Mouse (Mus musculus) heart, adult 8-10 months (tissue): ENCODE results near the gene Gm6268. TPM values are rescaled to one million over a fixed set of nuclear protein-coding genes. Genes with fewer than 3 reads are reported as not detected.

Experiments
- DNase-seq: peaks from one replicate; pipeline ENCODE4 v3.0.0; 2022; ENCODE audit warnings: low spot score
- microRNA-seq: library from miRNA; unstranded; fragments of <30 nt; microRNA quantifications from one replicate; pipeline ENCODE4 v1.2.0, GENCODE M21; 2022
- total RNA-seq, 4 experiments: library from RNA; stranded (reverse); gene quantifications; 2 replicates each; pipeline ENCODE4 v1.2.4; 2022

Gene Gm6268
- total RNA-seq, result not detected

GRCm38 (mm10) chrX:36400980-36401379 lies at the start of gene Gm6268:
TSS of gene Gm6268 (plus strand) at chrX:36401280.
- no peak for DNase-seq

DNA sequence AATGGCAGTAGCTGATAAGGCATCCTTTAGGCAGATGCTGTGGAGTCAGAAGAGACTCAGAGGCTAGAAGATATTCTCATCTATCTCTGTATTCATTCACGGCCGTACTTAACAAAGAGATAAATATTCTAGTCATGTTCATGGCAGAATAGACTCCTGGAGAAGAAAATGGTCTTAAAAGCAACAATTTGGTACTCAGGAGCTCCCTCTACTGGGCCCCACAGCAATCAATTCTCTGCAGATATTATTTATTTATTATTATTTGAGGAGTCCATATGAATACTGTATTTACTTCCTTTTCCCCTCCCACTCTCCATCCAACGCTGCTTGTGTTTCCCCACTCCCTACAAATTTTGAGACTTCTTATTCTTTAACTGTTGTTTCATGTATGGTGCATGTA lies 48.6 kb upstream of the Gm6268 start:
- no peak for DNase-seq

- DNase-seq, result no peak
These were observed 15.7 kb upstream of the Gm6268 start for GRCm38 (mm10) chrX:36385340-36385739.

- DNase-seq, result no peak
These were observed 11.1 kb upstream of the Gm6268 start for GRCm38 (mm10) chrX:36389971-36390370.

GRCm38 (mm10) chrX:36390503-36390902 lies 10.6 kb upstream of the Gm6268 start:
- DNase-seq, result no peak

DNA sequence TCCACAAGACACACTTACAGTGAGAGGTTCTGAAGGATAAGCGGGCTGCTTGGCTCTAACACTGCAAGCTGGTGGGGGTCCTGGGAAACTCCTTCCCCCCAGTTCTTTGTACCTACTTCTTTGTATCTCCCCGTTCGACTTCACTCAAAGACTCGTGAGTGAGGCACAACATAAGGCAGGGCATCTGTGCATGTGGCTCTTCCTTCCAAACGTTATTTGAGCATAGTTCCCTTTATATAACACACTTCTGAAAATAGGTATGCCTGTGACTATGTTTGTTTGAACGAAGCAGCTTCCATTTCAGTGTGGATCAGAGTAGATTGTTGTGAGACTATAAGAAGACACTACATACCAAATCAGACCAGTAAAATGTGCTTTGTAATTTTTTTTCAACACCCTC lies 8.4 kb upstream of the Gm6268 start:
- DNase-seq, result no peak

GRCm38 (mm10) chrX:36393279-36393678 lies 7.8 kb upstream of the Gm6268 start:
- no peak for DNase-seq

DNA sequence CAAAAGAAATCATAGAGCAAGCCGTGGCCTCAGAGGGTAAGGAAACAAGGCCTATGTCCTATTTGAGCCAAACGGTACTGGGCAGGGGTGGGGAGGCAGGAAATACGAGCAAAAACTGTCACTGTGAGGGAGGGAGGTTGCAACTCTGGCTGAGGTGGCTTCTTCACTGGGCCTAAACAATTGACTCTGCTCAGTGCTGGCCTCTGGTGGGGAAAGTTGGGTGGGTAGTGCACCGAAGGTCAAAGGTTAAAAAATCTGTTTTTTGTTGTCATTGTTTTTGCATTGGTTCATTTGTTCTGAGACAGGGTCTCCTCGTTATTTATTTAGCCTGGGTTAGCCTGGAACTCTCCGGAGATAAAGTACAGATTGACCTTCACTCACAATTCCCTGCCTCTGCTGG lies 1.2 kb downstream of the Gm6268 start:
- no peak for DNase-seq

- no peak for DNase-seq
These were observed 18.1 kb downstream of the Gm6268 start for GRCm38 (mm10) chrX:36419153-36419552.

DNA sequence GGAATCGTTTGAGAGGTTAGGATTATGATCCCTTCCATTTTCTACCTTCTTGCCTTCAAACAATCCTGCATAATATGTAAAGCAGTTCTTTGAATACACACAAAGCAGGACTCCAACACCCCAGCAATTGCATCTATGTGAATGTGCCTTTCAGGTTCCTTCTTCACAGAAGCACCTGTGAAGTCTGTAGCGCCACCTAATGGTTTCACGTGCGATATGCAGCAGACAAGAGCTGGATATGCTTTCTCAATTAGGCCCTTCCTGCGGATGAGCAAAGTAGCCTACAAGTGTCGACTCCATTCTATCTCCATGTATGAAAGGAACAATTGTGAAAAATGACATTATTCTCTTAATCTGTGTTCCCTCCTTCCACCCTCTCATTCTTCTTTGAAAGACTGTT lies 33.9 kb downstream of the Gm6268 start:
- DNase-seq, result no peak

DNA sequence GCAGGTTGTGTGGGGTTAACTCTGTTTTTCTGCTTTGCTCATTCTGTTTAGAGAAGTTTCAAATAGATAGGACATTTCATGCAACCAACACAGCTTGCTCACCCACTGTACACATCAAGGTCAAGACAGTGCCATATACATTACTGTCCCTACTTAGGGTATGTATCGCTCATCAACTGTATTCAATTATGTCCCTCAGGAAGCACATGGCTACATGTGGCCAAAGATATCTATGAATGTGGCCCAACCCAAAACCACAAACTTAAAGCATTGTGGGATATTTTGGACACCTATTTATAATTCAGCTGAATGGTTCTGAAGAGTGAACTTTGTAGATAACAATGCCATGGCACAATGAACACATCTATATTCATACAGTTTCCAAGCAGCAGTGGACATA lies 36.9 kb downstream of the Gm6268 start:
- no peak for DNase-seq

Small RNAs within 50 kb of the gene (microRNA-seq; reads per million reads assigned to microRNA genes)
- not detected for gene Gm44485

Other genes with a start within 250 kb of the Gm6268 start
- under 1 TPM in 2 of 4 experiments, not detected in 2; 0.11 to 0.19 TPM for gene Zcchc12, start 205.4 kb upstream of the Gm6268 start, total RNA-seq
- 1 to 10 TPM in 2 of 4 experiments, under 1 TPM in 2; 0.66 to 1.5 (median 1.0) TPM for gene Lonrf3, start 72.9 kb upstream of the Gm6268 start, total RNA-seq
- gene Gm14569, start 90.5 kb downstream of the Gm6268 start, total RNA-seq, result not detected
- 10 to 100 TPM; 18.6 to 21.4 (median 19.8) TPM for gene Pgrmc1, start 196.9 kb downstream of the Gm6268 start, total RNA-seq
- gene Akap17b, start 244.1 kb downstream of the Gm6268 start, total RNA-seq, result 1 to 10 TPM; 1.6 to 3.1 (median 2.6) TPM